Mouse (Mus musculus): ENCODE data around the gene Il4i1.
"Not testable (repeated sequence)": the region's sequence is repeated elsewhere in the genome, so short reads cannot be mapped to it uniquely, and the experiment has no call there.

Gene Il4i1

GRCm38 (mm10) chr7:44863982-44864494, 47.9 kb downstream of the Il4i1 start:
- DNase-seq (ENCODE audit: low read depth, low spot score), result no peak

GRCm38 (mm10) chr7:44864595-44865542, 48.7 kb downstream of the Il4i1 start:
- DNase-seq (ENCODE audit: low read depth, low spot score), result no peak

- DNase-seq (ENCODE audit: low read depth, low spot score), result no peak
These were observed 50.3 kb downstream of the Il4i1 start for GRCm38 (mm10) chr7:44866276-44867009.

- DNase-seq (ENCODE audit: low read depth, low spot score), result no peak
These were observed 51.0 kb downstream of the Il4i1 start for GRCm38 (mm10) chr7:44867010-44867702.

- no peak for DNase-seq (ENCODE audit: low read depth, low spot score)
These were observed 51.6 kb downstream of the Il4i1 start for GRCm38 (mm10) chr7:44867802-44868201.

GRCm38 (mm10) chr7:44868465-44868864, 52.3 kb downstream of the Il4i1 start:
- DNase-seq (ENCODE audit: low read depth, low spot score), result no peak

GRCm38 (mm10) chr7:44868919-44869696, 52.9 kb downstream of the Il4i1 start:
- DNase-seq (ENCODE audit: low read depth, low spot score), result peak; percentile 58

GRCm38 (mm10) chr7:44869697-44870528, 53.7 kb downstream of the Il4i1 start, which contains the start of gene Ptov1:
Gene Ptov1, minus strand, starts transcription at chr7:44869788.
- peak; percentile 91 for DNase-seq (ENCODE audit: low read depth, low spot score)

- no peak for DNase-seq (ENCODE audit: low read depth, low spot score)
These were observed 54.4 kb downstream of the Il4i1 start for GRCm38 (mm10) chr7:44870614-44871013.

- DNase-seq (ENCODE audit: low read depth, low spot score), result no peak
These were observed 55.0 kb downstream of the Il4i1 start for GRCm38 (mm10) chr7:44871181-44871580.

- DNase-seq (ENCODE audit: low read depth, low spot score), result not testable (repeated sequence)
These were observed 55.6 kb downstream of the Il4i1 start for GRCm38 (mm10) chr7:44871774-44872173.

- no peak for DNase-seq (ENCODE audit: low read depth, low spot score)
These were observed 61.6 kb downstream of the Il4i1 start for GRCm38 (mm10) chr7:44877833-44878232.

GRCm38 (mm10) chr7:44883036-44883435, 66.8 kb downstream of the Il4i1 start:
- DNase-seq (ENCODE audit: low read depth, low spot score), result no peak

GRCm38 (mm10) chr7:44884637-44885036, 68.5 kb downstream of the Il4i1 start:
- no peak for DNase-seq (ENCODE audit: low read depth, low spot score)

- no peak for DNase-seq (ENCODE audit: low read depth, low spot score)
These were observed 70.8 kb downstream of the Il4i1 start for GRCm38 (mm10) chr7:44886964-44887363.

- no peak for DNase-seq (ENCODE audit: low read depth, low spot score)
These were observed 72.3 kb downstream of the Il4i1 start for GRCm38 (mm10) chr7:44888256-44889105.

- no peak for DNase-seq (ENCODE audit: low read depth, low spot score)
These were observed 74.0 kb downstream of the Il4i1 start for GRCm38 (mm10) chr7:44890180-44890579.

All from retina, postnatal 7 days (tissue).